Mouse (Mus musculus) retina, postnatal 7 days (tissue): ENCODE data around the gene Ddx23.

Source experiments
- DNase-seq: peaks from one replicate; pipeline ENCODE4 v3.0.0-alpha.2; 2012; ENCODE audit warnings: low read depth, low spot score

The Ddx23 gene

DNA sequence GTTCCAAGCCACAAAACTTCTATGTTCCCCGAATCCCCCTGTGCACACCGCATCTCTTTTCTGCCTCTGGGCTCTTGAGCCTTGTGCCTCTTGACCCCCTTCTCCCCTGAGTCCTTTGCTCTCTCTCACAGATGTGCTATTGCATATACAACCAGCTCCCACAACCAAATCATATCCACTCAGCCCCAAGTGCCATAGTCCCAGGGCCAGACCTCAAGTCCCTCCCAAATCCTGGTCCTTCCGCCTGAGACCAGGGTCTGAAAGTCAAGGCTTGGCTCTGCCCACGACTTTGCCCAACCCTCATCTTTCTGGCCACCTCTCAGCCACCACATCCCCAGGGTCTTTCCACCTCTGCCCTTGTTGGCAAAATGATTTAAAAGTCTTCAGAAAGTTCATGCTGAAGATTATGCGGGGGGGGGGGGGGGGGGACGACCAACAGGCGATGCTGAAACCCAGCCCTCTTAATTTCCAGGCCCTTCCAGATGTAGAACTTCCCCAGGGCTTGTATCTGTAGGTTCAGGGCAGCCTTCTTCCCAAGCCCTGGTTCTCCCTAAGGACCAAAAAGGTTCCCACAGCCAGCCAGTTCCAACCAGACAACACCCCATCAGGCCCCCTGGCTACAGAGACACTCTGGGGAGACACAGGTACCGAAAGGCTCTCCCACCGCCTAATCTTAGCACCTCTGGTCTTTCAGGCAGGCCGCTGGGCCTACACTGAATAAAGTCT is 54.5 kb downstream of the Ddx23 start:
- DNase-seq: no peak

DNA sequence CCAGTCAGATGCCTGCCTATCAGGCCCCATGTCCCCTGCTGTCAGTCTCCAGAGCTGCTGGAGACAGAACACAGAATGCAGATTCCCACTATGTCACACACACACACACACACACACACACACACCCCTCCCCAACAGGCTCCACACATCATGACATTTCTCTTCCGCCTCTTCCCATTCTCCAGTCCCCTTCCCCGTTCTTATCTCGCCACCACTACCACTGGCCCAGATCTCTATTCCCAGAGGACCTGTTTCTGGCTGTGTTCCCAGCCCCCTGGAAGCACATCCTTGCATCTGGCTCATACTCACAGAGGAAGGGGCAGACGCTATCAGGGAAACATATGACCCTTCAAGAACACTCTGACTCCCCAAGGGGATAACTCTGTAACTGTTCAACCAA is 55.1 kb downstream of the Ddx23 start:
- no peak for DNase-seq

DNA sequence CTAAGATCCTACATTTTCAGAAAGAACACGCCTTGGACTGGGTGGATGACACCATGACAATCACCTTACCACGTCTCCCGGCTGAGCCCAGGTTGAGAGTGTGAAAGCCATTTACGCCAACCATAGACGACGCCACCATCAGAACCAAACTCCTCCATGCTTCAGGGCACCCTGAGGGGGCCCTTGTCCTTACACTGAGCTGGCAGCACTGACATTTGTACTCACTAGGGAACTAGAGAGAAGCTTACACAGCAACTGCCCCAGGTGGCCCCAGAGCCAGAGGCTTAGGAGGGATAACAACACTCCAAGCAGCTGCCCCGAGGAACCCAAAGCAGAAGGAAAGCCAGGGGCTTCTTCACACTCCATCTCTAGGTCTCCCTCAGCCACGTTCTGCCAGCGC is 56.0 kb downstream of the Ddx23 start:
- DNase-seq: no peak

DNA sequence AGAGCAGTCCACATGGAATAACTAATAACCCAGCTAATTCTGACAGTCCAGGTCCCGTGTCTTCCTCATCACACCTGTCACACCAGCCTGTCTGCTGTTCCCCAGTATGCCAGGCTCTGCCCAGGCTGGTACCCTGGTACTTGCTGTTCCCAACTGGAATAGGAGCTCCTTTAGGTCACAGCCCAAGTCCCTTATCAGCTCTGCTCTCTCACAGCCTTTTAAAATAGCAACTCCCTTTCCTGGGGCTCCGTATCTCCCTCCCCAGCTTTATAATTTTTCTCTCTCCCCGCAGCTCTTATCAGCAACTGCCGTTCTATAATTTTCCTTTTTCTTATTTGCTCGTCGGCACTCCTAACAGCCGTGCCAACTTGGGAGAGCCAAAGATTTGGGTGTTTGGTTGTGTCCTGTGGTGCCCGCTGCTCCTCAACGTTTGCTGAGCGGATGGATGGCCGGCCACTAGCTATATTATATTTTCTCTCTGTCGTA is 56.6 kb downstream of the Ddx23 start:
- DNase-seq: no peak

DNA sequence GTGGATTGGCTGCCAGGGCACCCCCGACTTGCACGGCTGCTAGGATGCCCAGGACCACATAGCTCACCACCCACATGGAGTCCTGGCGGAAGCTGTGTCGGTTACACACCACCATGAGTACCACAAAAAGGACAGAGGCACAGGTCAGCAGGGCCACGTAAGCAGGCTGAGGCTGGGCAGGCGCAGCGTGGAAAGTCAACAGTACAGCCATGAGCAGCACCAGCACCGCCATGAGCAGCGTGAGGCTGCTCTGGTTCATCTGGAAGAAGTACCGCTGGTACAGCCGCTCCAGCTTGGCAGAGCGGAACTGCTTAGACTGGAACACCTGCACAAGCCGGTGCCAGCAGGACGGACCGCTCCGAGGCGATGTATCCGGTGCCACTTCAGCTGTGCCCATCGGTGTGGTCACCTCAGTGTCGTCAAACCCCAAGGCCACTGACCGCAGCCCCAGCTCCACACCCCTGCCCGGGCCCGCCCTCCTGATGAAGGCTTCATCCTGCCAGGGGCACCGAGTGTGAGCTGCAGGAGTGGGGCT is 58.6 kb downstream of the Ddx23 start:
- DNase-seq: no peak

DNA sequence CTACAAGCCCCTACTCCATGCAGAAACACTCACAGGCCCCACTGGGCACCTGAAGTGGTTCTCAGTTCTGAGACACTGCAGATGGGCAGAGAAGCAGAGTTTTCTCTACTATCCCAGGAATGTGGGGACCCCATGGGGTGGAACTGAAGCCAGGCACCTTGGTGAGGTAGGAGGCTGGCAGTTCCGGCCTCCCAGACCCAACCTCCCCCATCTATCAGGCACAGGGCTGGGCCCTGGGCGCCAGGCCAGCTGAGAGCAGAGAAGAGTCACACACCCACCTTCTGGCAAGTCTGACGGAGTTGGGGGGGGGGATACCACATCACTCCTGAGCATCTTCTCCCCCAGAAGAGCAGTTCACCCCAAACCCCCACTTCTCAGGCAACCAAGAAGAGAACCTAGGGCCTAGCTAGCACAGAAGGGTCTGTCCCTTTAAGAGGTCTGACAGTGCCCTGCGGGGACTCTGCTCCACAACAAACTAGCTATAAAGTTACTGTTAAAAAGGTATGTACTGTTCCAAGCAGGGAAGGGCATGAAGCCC is 59.7 kb downstream of the Ddx23 start:
- no peak for DNase-seq

DNA sequence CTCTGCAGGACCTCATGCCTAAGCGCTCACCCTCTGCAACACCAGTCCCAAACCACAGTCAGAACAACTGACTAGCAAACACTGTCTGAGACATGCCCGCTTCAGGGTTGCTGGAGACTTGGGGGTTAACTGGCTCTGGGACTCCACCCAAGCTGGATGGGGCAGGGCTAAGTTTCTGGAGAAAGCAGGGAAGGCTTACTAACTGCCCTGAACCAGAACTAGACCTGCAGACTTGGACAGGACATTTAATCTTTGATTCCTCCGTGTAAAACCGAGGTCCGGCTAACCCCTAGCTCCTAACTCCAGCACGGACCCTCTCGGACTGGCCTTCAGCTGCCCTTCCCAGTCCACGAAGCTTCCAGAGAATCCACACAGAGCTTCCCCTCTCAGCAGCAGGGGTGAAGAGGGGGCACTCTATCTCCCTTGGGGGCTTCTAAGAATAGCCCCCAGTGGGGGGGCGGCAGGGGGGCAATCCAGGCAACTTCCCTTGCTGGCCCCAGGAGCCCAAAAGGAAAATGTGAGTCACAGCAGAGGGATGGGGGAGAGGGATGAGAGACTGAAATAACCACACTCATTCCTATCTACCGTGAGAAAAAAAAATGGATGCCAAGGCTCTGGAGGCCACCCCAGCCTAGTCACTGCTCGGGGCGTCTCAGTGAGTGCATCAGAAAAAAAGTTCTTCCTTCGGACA is 60.4 kb downstream of the Ddx23 start:
- DNase-seq: no peak

DNA sequence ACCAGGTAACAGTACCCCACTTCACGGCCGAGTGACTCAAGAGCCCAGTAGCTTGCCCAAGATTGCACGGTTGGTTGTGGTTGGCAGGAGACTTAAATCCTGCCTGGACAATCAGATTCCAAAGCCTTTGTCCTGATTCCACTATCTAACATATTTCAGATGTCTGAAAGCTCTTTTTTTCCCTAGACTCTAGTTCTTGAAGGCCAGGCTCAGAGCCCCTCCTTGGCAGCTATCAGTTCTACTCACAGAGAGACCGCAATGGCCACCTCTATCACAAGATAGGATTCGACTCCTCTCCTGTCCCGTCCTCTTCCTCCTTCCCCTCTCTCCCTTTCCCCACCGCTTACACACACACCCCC is 60.9 kb downstream of the Ddx23 start:
- DNase-seq: no peak

DNA sequence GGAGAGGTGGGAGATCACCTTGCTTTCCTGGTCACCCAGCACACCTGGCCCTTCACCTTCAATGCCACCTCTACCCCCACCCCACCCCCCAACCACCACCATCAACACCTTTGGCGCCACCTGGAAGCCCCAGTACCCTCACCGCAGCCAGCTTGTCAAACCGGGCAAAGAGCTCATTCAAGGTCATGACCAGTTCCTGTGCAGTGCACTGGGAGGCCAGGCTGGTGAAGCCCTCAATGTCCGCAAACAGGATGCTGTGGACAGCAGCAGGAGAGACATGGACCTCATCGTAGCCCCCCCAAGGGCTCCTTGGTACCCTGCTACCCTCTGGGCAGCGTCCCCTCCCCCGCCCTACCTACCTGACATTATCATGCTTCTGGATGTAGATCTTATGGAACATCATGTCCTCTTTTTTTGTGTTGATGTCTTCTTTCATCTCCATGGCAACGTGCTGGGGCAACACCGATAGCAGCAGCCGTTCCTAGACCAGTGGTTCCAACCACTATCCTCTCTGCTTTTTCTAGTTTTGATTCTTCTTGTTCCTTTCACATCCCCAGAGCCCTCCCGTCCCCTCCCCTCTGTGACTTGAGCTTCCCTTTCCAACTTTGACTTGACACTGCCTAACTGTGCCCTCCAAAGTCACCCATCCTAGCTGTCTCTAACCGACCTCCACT is 62.5 kb downstream of the Ddx23 start:
- no peak for DNase-seq

DNA sequence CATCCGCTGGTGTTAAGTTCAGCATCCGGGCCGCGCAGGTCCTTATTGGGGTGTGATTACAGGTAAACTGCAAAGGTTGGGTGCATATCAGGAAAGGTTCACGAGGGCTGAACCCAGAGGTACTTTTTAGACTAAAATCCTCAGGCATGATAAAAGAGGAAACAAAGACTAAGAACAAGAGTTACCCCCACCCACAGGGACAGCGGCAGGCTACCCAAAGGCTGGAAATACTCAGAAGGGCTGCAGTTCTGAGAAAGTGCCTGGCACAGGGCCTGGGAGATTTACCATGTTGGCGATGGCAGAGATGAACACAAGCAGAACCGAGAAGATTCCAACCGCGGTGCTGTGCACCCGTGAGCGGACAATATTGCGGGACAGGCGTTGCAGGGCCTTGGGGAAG is 66.1 kb downstream of the Ddx23 start:
- DNase-seq: no peak
